Mouse (Mus musculus) gastrocnemius, postnatal 4 days (tissue): ENCODE measurements at regions not wholly inside any gene's neighbourhood (a gene's known extent, or its start where the extent isn't known, plus 50 kb on each side); places are given as distances from the start of the nearest gene placed in this dataset.

Source experiments
- DNase-seq, 2 experiments: peaks; one replicate each; pipeline ENCODE4 v3.0.0; 2021 to 2022; ENCODE audit warnings: low spot score in 2 of 2, mixed read lengths in 2 of 2

DNA sequence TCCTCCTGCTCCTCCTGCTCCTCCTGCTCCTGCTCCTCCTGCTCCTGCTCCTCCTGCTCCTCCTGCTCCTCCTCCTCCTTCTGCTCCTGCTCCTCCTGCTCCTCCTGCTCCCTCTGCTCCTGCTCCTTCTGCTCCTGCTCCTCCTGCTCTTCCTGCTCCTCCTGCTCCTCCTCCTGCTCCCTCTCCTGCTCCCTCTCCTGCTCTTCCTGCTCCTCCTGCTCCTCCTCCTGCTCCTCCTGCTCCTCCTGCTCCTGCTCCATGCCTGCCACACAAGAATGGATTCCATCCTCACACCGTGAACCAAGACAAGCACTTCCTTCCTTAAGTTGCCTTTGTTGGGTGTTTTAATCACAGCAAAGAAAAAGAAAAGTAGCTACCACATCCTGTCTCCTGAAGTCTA, 144.4 kb upstream of the A230072I06Rik start:
- DNase-seq = no peak

DNA sequence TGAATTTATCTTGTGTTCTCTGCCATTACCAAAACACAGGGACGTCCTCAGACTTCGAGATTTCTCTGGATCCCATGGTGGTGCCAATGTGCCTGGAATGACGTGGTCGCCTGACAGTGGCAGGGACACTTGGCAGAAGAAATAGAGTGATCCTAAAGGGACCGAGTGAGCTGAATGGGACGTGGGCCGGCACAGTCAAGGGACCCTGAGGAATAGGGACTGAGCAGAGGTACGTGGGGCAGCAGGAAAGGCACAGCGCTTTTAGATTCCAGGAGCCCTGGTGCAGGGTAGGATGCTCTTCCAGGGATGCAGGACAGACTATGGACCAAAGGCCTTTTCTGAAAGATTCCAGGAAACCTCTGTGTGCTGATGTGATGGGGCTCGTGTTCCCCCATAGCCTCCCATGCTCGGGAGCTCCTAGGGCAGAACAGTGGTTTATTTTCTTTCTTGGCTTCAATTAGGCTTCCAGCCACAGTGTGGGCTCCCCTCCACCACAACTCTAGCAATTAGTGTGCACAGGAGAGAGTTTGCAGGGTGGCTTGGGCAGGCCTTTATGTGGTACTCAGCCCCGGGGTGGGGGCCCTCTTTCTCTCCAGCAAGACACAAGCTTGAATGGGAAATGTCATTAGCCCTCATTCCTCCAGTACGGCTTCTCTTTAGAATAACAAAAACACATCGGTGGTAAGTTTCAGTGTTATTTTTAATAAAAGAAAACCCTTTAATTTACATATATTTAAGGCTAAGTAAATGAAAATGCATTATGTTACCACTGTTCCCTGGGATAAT, 143.0 kb upstream of the A230072I06Rik start:
- DNase-seq = no peak

- DNase-seq = no peak
These were observed 142.5 kb upstream of the A230072I06Rik start for GRCm38 (mm10) chr8:12136178-12136455.

GRCm38 (mm10) chr8:12137496-12137895, 141.1 kb upstream of the A230072I06Rik start:
- no peak for DNase-seq

DNA sequence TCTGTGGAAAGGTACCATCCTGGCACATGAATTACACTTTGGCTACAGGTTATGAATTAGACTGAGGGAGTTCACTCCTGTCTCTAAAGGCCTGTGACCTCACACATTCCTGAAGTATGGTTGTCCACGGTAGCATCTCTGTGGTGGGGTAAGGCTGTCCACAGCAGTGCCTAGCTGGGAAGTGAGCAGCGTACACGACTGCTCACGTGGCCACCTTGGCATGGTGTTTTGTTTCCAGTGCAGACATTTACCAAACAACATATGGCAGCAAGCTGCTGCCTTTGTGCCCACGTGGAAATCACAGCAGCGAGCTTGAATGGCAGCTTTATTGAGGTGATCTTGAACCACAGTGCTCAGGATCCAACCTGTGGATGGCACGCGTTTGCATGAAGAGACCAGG, 140.7 kb upstream of the A230072I06Rik start:
- DNase-seq = no peak

GRCm38 (mm10) chr8:12151679-12152078, 126.9 kb upstream of the A230072I06Rik start:
- no peak for DNase-seq

GRCm38 (mm10) chr8:12152825-12153224, 125.8 kb upstream of the A230072I06Rik start:
- no peak for DNase-seq

DNA sequence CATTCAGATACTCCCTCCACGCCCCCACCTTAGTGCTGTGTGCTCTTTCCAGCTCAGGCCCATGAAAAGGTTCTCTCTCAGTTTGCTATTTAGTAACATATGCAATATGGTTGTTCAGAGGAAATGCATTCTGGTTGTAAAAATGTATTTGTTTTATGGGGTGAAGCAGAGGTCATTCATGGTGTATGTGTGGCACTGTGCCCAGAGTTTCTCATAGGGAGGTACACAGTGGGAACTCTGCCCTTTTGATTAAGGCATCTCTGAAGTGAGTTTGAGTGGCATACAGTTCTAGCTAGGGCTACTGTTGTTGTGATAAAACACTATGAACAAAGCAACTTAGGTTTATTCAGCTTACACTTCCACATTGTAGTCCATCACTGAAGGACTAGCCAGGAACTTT, 121.7 kb upstream of the A230072I06Rik start:
- no peak for DNase-seq

- DNase-seq = no peak
These were observed 120.4 kb upstream of the A230072I06Rik start for GRCm38 (mm10) chr8:12158188-12158587.

DNA sequence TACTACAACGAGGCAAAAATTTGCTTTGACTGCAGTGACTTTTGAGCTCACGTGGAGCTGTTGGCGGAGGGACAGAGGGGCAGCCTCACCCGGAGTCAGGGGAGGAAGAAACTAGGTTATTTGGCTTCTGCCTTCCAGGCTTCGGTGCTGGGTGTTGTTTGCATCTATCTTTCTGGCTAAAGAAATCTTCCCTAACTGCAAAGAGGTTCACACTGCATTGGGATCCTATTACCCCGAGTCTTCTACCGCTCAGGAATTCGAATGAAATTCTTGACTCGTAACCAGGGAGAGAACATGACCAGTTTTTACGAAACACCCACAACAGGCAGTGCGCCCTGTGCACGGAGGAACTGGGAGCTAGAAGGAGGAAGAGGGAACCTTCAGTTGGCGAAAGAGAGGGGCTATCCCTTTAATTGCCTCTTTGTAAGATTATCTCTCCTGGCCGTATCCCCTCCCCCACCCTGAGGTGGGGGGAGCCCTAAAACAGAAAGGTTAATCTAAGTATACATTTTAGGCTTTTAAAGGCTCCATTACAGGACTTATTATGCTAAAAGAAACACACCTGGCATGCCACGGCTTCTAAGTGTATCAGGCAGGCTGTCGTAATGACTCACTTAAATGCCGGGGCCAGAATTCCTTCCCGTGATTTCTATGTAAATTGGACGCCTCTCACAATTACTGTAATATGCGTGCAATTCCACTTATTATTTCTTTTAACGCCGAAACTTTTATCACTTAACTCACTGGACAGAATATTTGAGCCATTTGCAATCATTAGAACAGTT, 115.5 kb upstream of the A230072I06Rik start:
- DNase-seq = no peak

DNA sequence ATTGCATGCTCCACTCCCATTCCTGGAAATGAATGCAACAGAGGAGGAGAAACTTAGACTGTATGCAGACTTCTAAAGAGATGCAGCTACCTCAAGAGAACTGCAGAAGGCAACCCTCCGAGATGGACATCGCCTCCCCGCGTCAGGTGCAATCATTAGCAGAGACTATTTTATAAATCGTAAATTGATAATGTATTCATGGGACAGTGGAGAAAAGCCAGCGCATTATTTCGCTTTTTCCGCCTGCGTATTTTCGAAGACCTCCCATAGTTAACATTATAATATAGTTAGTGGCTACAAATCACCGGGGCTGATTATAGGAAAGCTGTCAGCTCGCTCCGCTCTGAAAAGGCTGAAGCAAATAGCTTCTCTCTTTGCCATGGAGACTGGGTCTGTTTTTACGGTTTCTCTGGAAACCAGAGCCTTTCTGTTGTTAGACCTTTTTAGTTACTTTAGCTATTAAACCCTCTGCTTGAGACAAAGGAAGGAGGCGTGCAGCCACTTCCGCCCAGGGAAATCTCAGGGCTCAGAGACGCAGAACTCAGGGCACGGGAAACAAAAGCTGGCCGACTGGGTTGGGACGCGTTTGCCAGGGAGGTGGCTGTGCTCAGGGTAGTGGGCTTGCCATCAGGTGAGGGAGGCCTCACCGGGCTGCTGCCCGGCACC, 113.0 kb upstream of the A230072I06Rik start:
- no peak for DNase-seq

- DNase-seq = no peak
These were observed 106.8 kb upstream of the A230072I06Rik start for GRCm38 (mm10) chr8:12171788-12172187.

DNA sequence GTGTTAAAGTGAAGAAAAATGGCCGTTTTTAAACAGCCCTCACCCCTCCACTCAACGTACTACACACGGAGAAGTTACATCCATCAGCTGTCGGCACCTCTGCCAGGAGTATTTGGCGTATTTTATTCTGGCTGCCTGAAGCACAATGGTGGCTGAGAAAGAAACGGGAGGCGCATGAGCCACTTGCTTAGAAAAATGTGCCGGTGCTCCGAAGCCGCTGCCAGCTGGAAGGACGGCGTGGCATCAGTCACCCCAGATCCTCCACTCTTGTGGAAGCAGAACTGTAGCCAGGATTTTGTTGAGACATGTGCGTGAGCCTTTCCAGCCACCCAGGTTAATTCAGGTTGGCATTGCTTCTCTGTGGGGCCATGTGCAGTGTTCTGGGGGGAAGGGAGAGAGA, 103.1 kb upstream of the A230072I06Rik start:
- no peak for DNase-seq

- no peak for DNase-seq
These were observed 94.0 kb upstream of the A230072I06Rik start for GRCm38 (mm10) chr8:12184666-12185065.

DNA sequence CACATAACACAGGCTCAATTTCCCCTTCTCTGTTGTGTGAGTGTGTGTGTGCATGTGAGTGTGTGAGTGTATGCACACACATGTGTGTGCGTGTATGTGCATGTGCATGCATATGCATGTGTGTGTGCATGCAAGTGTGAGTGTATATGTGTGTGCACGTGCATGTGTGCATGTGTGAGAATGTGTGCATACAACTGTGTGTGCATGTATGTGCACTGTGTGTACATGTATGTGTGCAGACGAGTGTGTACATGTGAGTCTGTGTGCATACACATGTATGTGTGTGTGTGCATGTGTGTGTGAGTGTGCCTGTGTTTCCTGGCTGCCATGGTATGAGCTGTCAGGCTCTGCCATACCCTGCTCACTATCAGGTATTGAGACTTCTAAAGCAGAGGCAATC, 91.3 kb upstream of the A230072I06Rik start:
- no peak for DNase-seq

- no peak for DNase-seq
These were observed 90.2 kb upstream of the A230072I06Rik start for GRCm38 (mm10) chr8:12188451-12188850.

DNA sequence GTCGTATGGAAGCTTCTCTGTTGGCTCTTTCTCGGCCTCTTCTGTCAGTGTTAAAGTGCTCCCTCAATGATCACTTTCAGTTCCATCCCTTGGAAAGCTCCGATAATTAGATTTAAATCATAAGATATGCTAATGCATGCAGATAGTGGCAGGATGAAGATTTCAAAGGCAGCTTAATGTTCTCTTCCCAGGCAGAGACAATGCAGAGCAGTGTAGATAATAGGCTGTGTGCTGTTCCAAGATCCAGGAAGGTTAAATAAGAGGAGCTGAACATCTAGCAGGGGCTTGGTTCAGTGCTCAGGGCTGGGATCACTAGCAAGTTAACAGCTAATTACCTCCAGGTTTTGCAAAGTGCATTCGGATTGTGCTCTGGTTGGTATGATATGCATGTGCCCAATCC, 89.7 kb upstream of the A230072I06Rik start:
- DNase-seq = no peak

- DNase-seq = no peak
These were observed 86.6 kb upstream of the A230072I06Rik start for GRCm38 (mm10) chr8:12192006-12192405.

DNA sequence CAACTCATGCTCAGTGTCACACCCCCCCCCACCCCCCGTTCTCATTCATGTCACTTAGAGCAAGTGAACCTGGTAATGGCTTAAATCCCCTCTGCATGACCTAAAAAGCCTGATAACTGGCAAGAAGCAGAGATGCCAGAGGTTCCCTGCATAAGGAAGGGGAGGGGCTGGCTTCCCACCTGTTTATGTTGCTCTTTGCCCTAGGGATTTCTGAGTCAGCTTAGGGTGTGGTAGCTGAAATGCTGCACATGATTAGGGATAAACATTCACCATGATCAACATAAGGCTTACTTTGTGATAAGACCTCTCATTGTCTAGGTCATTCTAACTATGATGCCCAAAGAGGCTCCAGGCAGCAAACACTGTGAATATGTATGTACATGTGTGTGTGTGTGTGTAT, 72.7 kb upstream of the A230072I06Rik start:
- no peak for DNase-seq

DNA sequence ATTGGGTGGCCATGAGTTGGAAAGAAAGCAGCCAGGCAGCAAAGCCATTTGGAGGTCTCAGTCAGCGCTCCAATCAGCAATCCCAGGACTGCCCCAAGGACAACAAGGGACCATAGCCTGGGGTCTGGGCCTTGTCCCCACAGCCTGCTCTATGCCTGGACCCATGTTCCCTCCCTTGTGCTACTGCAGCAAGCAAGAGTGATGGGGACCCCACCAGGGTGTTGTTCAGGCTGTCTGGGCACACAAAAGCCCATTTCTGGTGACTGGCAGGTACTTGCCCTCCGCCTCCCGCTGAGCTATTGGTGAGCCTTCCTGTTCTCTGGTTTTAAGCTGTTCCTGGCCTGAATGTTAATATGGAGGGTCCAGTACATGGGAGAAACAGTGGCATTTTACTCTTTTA, 71.2 kb upstream of the A230072I06Rik start:
- DNase-seq = no peak

GRCm38 (mm10) chr8:12213774-12214173, 64.8 kb upstream of the A230072I06Rik start:
- DNase-seq = no peak
